Mouse (Mus musculus) CH12.LX (cell line): ENCODE measurements at regions not wholly inside any gene's neighbourhood (a gene's known extent, or its start where the extent isn't known, plus 50 kb on each side); places are given as distances from the start of the nearest gene placed in this dataset.

Experiments
- DNase-seq: peaks from one replicate; pipeline ENCODE4 v3.0.0-alpha.2; 2013; ENCODE audit errors: extremely low read depth
- H3K27ac ChIP-seq: 2 replicates; pipeline ENCODE4 v1.5.1; 2012; ENCODE audit warnings: low read depth, mild to moderate bottlenecking, control low read depth, moderate library complexity; ENCODE audit not compliant: insufficient read depth
- H3K27me3 ChIP-seq: replicated peaks from 2 replicates; pipeline ENCODE3; 2012; ENCODE audit warnings: inconsistent platforms
- H3K36me3 ChIP-seq, 2 experiments: replicated peaks in 1 of 2; 2 replicates each; pipeline versions ENCODE3 to v1.6.1; 2012; ENCODE audit warnings: inconsistent platforms in 1 of 2, low read length in 1 of 2, mild to moderate bottlenecking in 1 of 2, mixed read lengths in 1 of 2, moderate library complexity in 1 of 2; ENCODE audit not compliant: control insufficient read depth in 1 of 2, insufficient read depth in 1 of 2
- H3K4me1 ChIP-seq, 2 experiments: 2 replicates each; pipeline ENCODE4 v1.6.1; 2012; ENCODE audit warnings: inconsistent platforms in 1 of 2, moderate library complexity in 1 of 2; ENCODE audit not compliant: insufficient read depth in 2 of 2, control insufficient read depth in 1 of 2
- H3K4me2 ChIP-seq: 2 replicates; pipeline ENCODE4 v1.6.1; 2012; ENCODE audit warnings: low read depth, mild to moderate bottlenecking, control low read depth; ENCODE audit not compliant: poor library complexity, insufficient read depth, severe bottlenecking
- H3K4me3 ChIP-seq, 3 experiments: fragments of 150-350 bp in 1 of 3; sonication (generic) in 1 of 3; replicated peaks in 1 of 3; 2 replicates each; pipeline versions ENCODE3 to v1.5.1; 2011 to 2012; ENCODE audit warnings: low read depth in 2 of 3, low read length in 2 of 3, mild to moderate bottlenecking in 2 of 3, moderate library complexity in 2 of 3, control low read depth in 1 of 3, improper control_type of control experiment in 1 of 3, inconsistent platforms in 1 of 3, mixed read lengths in 1 of 3; ENCODE audit not compliant: poor library complexity in 1 of 3
- H3K79me2 ChIP-seq: replicated peaks from 2 replicates; pipeline ENCODE4 v1.6.1; 2012; ENCODE audit warnings: mild to moderate bottlenecking, moderate library complexity; ENCODE audit not compliant: control insufficient read depth, poor library complexity, insufficient read depth, severe bottlenecking; ENCODE audit errors: extremely low read depth
- H3K9ac ChIP-seq: 2 replicates; pipeline ENCODE4 v1.6.1; 2012; ENCODE audit warnings: low read depth, mild to moderate bottlenecking, control low read depth, moderate library complexity; ENCODE audit not compliant: insufficient read depth
- H3K9me3 ChIP-seq: replicated peaks from 2 replicates; pipeline ENCODE3; 2012; ENCODE audit warnings: low read length, inconsistent platforms, mixed read lengths
- CHD2 ChIP-seq: IDR thresholded peaks from 2 replicates; pipeline ENCODE4 v1.6.1; 2011; ENCODE audit warnings: low read length, improper control_type of control experiment
- ELF1 ChIP-seq: IDR thresholded peaks from 2 replicates; pipeline ENCODE4 v1.6.1; 2014; ENCODE audit warnings: low read depth, mild to moderate bottlenecking, inconsistent platforms, low read length, improper control_type of control experiment
- EP300 ChIP-seq: IDR thresholded peaks from 2 replicates; pipeline ENCODE4 v1.6.1; 2011; ENCODE audit warnings: low read length, improper control_type of control experiment
- ETS1 ChIP-seq: conservative IDR thresholded peaks from 2 replicates; pipeline ENCODE4 v1.6.1; 2012; ENCODE audit warnings: low read depth, mild to moderate bottlenecking, inconsistent platforms, low read length, improper control_type of control experiment, moderate library complexity
- IRF4 ChIP-seq: IDR thresholded peaks from 2 replicates; pipeline ENCODE4 v1.6.1; 2014; ENCODE audit warnings: low read depth, mild to moderate bottlenecking, inconsistent platforms, low read length, improper control_type of control experiment
- JUN ChIP-seq: IDR thresholded peaks from 2 replicates; pipeline ENCODE4 v1.6.1; 2011; ENCODE audit warnings: low read depth, mild to moderate bottlenecking, low read length, improper control_type of control experiment, moderate library complexity; ENCODE audit not compliant: insufficient read depth
- KAT2A ChIP-seq: IDR thresholded peaks from 2 replicates; pipeline ENCODE4 v1.6.1; 2012; ENCODE audit warnings: low read length, improper control_type of control experiment, inconsistent platforms; ENCODE audit not compliant: insufficient replicate concordance
- MAFK ChIP-seq: IDR thresholded peaks from 2 replicates; pipeline ENCODE4 v1.6.1; 2011; ENCODE audit warnings: low read length, improper control_type of control experiment; ENCODE audit not compliant: insufficient replicate concordance
- MAX ChIP-seq: IDR thresholded peaks from 2 replicates; pipeline ENCODE4 v1.6.1; 2011; ENCODE audit warnings: low read length, improper control_type of control experiment
- MAZ ChIP-seq: IDR thresholded peaks from 2 replicates; pipeline ENCODE4 v1.6.1; 2012; ENCODE audit warnings: low read depth, mild to moderate bottlenecking, inconsistent platforms, low read length, improper control_type of control experiment, moderate library complexity
- MEF2A ChIP-seq: IDR thresholded peaks from 2 replicates; pipeline ENCODE4 v1.6.1; 2014; ENCODE audit warnings: low read depth, mild to moderate bottlenecking, inconsistent platforms, low read length, improper control_type of control experiment, borderline replicate concordance
- NRF1 ChIP-seq: IDR thresholded peaks from 2 replicates; pipeline ENCODE4 v1.6.1; 2014; ENCODE audit warnings: low read depth, mild to moderate bottlenecking, inconsistent platforms, low read length, improper control_type of control experiment, moderate library complexity
- PAX5 ChIP-seq: IDR thresholded peaks from 2 replicates; pipeline ENCODE4 v1.6.1; 2012; ENCODE audit warnings: low read length, inconsistent platforms, mixed read lengths
- POLR2A ChIP-seq: IDR thresholded peaks from 2 replicates; pipeline ENCODE4 v1.6.1; 2011; ENCODE audit warnings: low read depth, mild to moderate bottlenecking, improper control_type of control experiment, low read length
- TBP ChIP-seq: conservative IDR thresholded peaks from 2 replicates; pipeline ENCODE4 v1.6.1; 2011; ENCODE audit warnings: low read depth, low read length, improper control_type of control experiment
- TCF12 ChIP-seq: IDR thresholded peaks from 2 replicates; pipeline ENCODE4 v1.6.1; 2014; ENCODE audit warnings: low read depth, mild to moderate bottlenecking, inconsistent platforms, low read length, improper control_type of control experiment
- UBTF ChIP-seq: IDR thresholded peaks from 2 replicates; pipeline ENCODE4 v1.6.1; 2012; ENCODE audit warnings: low read depth, mild to moderate bottlenecking, inconsistent platforms, low read length, improper control_type of control experiment, moderate library complexity
- ZC3H11A ChIP-seq: IDR thresholded peaks from 2 replicates; pipeline ENCODE4 v1.6.1; 2012; ENCODE audit warnings: low read depth, mild to moderate bottlenecking, inconsistent platforms, low read length, improper control_type of control experiment
- ZKSCAN1 ChIP-seq: IDR thresholded peaks from 2 replicates; pipeline ENCODE4 v1.6.1; 2012; ENCODE audit warnings: low read depth, inconsistent platforms, low read length, improper control_type of control experiment, borderline replicate concordance
- ZMIZ1 ChIP-seq: IDR thresholded peaks from 2 replicates; pipeline ENCODE4 v1.6.1; 2012; ENCODE audit warnings: low read depth, mild to moderate bottlenecking, inconsistent platforms, low read length, improper control_type of control experiment
- ZNF384 ChIP-seq: IDR thresholded peaks from 2 replicates; pipeline ENCODE4 v1.6.1; 2012; ENCODE audit warnings: low read depth, low read length, improper control_type of control experiment, inconsistent platforms
- dilution Hi-C: fragments of 300-500 bp; cut with MboI; formaldehyde crosslinking; loops from 2 replicates; pipeline ENCODE4 v1.14.3; 2020; ENCODE audit warnings: low sequenced_read_pairs; ENCODE audit not compliant: extremely low pct_unique_long_range_greater_than_20kb, extremely low pct_ligation_motif_present
- in situ Hi-C: fragments of 300-500 bp; cut with MboI; formaldehyde crosslinking; loops from 3 replicates; pipeline ENCODE4 v1.14.3; 2019; ENCODE audit warnings: low sequenced_read_pairs, low pct_ligation_motif_present, low pct_unique_long_range_greater_than_20kb, mixed read lengths

DNA sequence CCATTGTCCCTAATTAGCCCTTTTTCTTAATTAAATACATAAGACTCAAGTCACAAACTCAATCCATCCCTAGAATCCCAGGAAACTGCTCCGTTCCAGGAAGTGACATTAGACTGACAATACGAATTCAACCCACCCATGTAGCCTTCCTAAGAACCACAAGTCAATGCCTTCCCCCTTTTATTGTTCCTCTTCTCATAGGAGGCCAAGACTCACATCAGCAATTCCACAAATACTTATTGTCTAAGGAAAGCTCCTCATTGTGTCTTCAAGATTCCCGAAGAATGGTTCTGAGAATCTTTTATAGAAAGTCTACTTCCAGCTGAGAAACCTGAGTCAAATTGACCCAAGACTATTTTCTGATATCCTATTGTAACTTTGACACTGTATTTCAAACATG lies 147.3 kb downstream of the Dmac1 start:
- H3K9ac ChIP-seq: no peak overlapping the region
- dilution Hi-C loops: no loop called here
- DNase-seq: no peak

GRCm38 (mm10) chr4:75115887-75116286 lies 162.2 kb downstream of the Dmac1 start:
- no peaks in the 10 kb centered on the region for H3K27me3 ChIP-seq
- no peak overlapping the region for H3K4me3 ChIP-seq
- H3K9me3 ChIP-seq: no peaks in the 10 kb centered on the region
- dilution Hi-C loops (no loop called here), in situ Hi-C loops (no loop called here)
- H3K27ac ChIP-seq: no peak overlapping the region
- no peak overlapping the region for H3K4me2 ChIP-seq
- H3K36me3 ChIP-seq: no peaks in the 10 kb centered on the region
- TF ChIP-seq ETS1 (no peak), IRF4 (no peak), TBP (no peak), ZC3H11A (no peak), MAFK (no peak), TCF12 (no peak), POLR2A (no peak), MAX (no peak)
- H3K4me1 ChIP-seq: no peaks in the 10 kb centered on the region
- no peak overlapping the region for H3K9ac ChIP-seq
- DNase-seq: no peak
- no peaks in the 10 kb centered on the region for H3K79me2 ChIP-seq

More for the DNA sequence above, 147.3 kb downstream of the Dmac1 start:
- no peaks in the 10 kb centered on the region for H3K79me2 ChIP-seq
- no peak overlapping the region for H3K27ac ChIP-seq
- in situ Hi-C loops: no loop called here
- H3K36me3 ChIP-seq: no peaks in the 10 kb centered on the region
- TF ChIP-seq ZMIZ1 (no peak), NRF1 (no peak), ZNF384 (no peak), CHD2 (no peak), PAX5 (no peak), ETS1 (no peak), TBP (no peak), MAZ (no peak), ELF1 (no peak), JUN (no peak), UBTF (no peak), KAT2A (no peak), MEF2A (no peak), EP300 (no peak), ZKSCAN1 (no peak)
- no peaks in the 10 kb centered on the region for H3K9me3 ChIP-seq
- H3K4me1 ChIP-seq: no peaks in the 10 kb centered on the region
- H3K4me2 ChIP-seq: no peak overlapping the region
- no peak overlapping the region for H3K4me3 ChIP-seq
- H3K27me3 ChIP-seq: no peaks in the 10 kb centered on the region
